Mouse (Mus musculus) ES-E14 (cell line): Measurements from ENCODE around the gene Drc7. TPM values are rescaled to one million over a fixed set of nuclear protein-coding genes. Genes with fewer than 3 reads are reported as not detected.

Experiments used
- DNase-seq: peaks from one replicate; pipeline ENCODE4 v3.0.0-alpha.2; 2013; ENCODE audit warnings: low read depth, low spot score
- H3K27ac ChIP-seq: 2 replicates; pipeline ENCODE4 v1.5.1; 2012; ENCODE audit warnings: low read depth, mild to moderate bottlenecking, low read length, moderate library complexity, mixed read lengths; ENCODE audit not compliant: poor library complexity, insufficient read depth, severe bottlenecking
- H3K36me3 ChIP-seq: 2 replicates; pipeline ENCODE4 v1.6.1; 2012; ENCODE audit warnings: mild to moderate bottlenecking, low read length, moderate library complexity, mixed read lengths; ENCODE audit not compliant: control insufficient read depth, poor library complexity, insufficient read depth, severe bottlenecking
- H3K4me1 ChIP-seq, 2 experiments: fragments of 150-350 bp in 1 of 2; sonication (generic) in 1 of 2; 2 replicates each; pipeline ENCODE4 v1.6.1; 2012; ENCODE audit warnings: low read length in 2 of 2, mild to moderate bottlenecking in 1 of 2, mixed read lengths in 1 of 2; ENCODE audit not compliant: control insufficient read depth in 2 of 2, insufficient read depth in 2 of 2, poor library complexity in 1 of 2
- H3K4me3 ChIP-seq, 2 experiments: fragments of 150-350 bp in 1 of 2; sonication (generic) in 1 of 2; 2 replicates each; pipeline ENCODE4 v1.5.1; 2012; ENCODE audit warnings: low read length in 2 of 2, low read depth in 1 of 2, mild to moderate bottlenecking in 1 of 2, mixed read lengths in 1 of 2; ENCODE audit not compliant: insufficient read depth in 1 of 2, poor library complexity in 1 of 2, severe bottlenecking in 1 of 2
- H3K9ac ChIP-seq: 2 replicates; pipeline ENCODE4 v1.6.1; 2012; ENCODE audit warnings: low read depth, mild to moderate bottlenecking, low read length, mixed read lengths; ENCODE audit not compliant: poor library complexity, insufficient read depth, severe bottlenecking
- H3K9me3 ChIP-seq: fragments of 150-350 bp; sonication (generic); 2 replicates; pipeline ENCODE4 v1.6.1; 2012; ENCODE audit warnings: low read depth, mild to moderate bottlenecking, low read length; ENCODE audit not compliant: control insufficient read depth, insufficient read depth
- CHD2 ChIP-seq: IDR thresholded peaks from 2 replicates; pipeline ENCODE4 v1.6.1; 2014; ENCODE audit warnings: mild to moderate bottlenecking, low read depth, low read length, inconsistent platforms
- HCFC1 ChIP-seq: IDR thresholded peaks from 2 replicates; pipeline ENCODE4 v1.6.1; 2012; ENCODE audit warnings: low read length, inconsistent platforms, borderline replicate concordance; ENCODE audit not compliant: insufficient read depth
- MAFK ChIP-seq: IDR thresholded peaks from 2 replicates; pipeline ENCODE4 v1.6.1; 2014; ENCODE audit warnings: mild to moderate bottlenecking, low read depth, low read length, inconsistent platforms; ENCODE audit not compliant: insufficient read depth
- ZC3H11A ChIP-seq: IDR thresholded peaks from 2 replicates; pipeline ENCODE4 v1.6.1; 2012; ENCODE audit warnings: low read depth, mild to moderate bottlenecking, inconsistent platforms, low read length, borderline replicate concordance
- ZNF384 ChIP-seq: IDR thresholded peaks from 2 replicates; pipeline ENCODE4 v1.6.1; 2012; ENCODE audit warnings: low read depth, low read length, inconsistent platforms
- in situ Hi-C, 2 experiments: fragments of 600-800 bp; cut with MboI; formaldehyde crosslinking; loops; one replicate each; pipeline ENCODE4 v1.15.1; 2025; ENCODE audit warnings: low sequenced_read_pairs in 2 of 2, inconsistent platforms in 1 of 2; ENCODE audit not compliant: unreplicated experiment in 2 of 2
- total RNA-seq: library from RNA; depleted of rRNA; stranded (reverse); fragments of 300-350 nt; gene quantifications from 2 replicates; pipeline ENCODE4 v1.2.3, GENCODE M21; 2012

Drc7 gene
- total RNA-seq, 1 experiment, result 0.94 TPM

- H3K9ac ChIP-seq, result no peak overlapping the region
These were observed 20.6 kb downstream of the Drc7 start for GRCm38 (mm10) chr8:95075504-95075903.

GRCm38 (mm10) chr8:95076151-95076550, 21.2 kb downstream of the Drc7 start:
- Histone ChIP-seq H3K9ac (no peak overlapping the region), H3K36me3 (no peaks in the 10 kb centered on the region), H3K27ac (no peak overlapping the region), H3K4me3 (no peak overlapping the region), H3K9me3 (no peaks in the 10 kb centered on the region), H3K4me1 (peaks cover 2 to 4% of the 10 kb centered on the region in 2 experiments; a peak in 1 of 4 replicates)
- DNase-seq, result no peak
- no peak for TF ChIP-seq CHD2
- in situ Hi-C loops, result no loop called here

More at GRCm38 (mm10) chr8:95075504-95075903, 20.6 kb downstream of the Drc7 start:
- Histone ChIP-seq H3K9me3 (no peaks in the 10 kb centered on the region), H3K36me3 (no peaks in the 10 kb centered on the region), H3K27ac (no peak overlapping the region), H3K4me3 (no peak overlapping the region), H3K4me1 (peaks cover 2 to 4% of the 10 kb centered on the region in 2 experiments; a peak in 1 of 4 replicates)
- TF ChIP-seq CHD2, result no peak
- in situ Hi-C loops, result no loop called here
- no peak for DNase-seq

- no peaks in the 10 kb centered on the region for H3K9me3 ChIP-seq
- in situ Hi-C loops, result no loop called here
- peaks cover 4% of the 10 kb centered on the region in 2 experiments; a peak in 1 of 4 replicates for H3K4me1 ChIP-seq
- DNase-seq, result no peak
- no peaks in the 10 kb centered on the region for H3K36me3 ChIP-seq
- H3K27ac ChIP-seq, result no peak overlapping the region
- H3K9ac ChIP-seq, result no peak overlapping the region
- no peak for TF ChIP-seq ZC3H11A
- TF ChIP-seq ZNF384, result no peak
- TF ChIP-seq HCFC1, result no peak
- TF ChIP-seq CHD2, result no peak
- no peak for TF ChIP-seq MAFK
- H3K4me3 ChIP-seq, result no peak overlapping the region
These were observed 23.2 kb downstream of the Drc7 start for GRCm38 (mm10) chr8:95078055-95078454.

- in situ Hi-C loops, result no loop called here
- DNase-seq, result no peak
- Histone ChIP-seq H3K27ac (no peak overlapping the region), H3K4me3 (no peak overlapping the region), H3K4me1 (peaks cover 4% of the 10 kb centered on the region in 2 experiments; a peak in 1 of 4 replicates), H3K9ac (no peak overlapping the region), H3K36me3 (no peaks in the 10 kb centered on the region), H3K9me3 (no peaks in the 10 kb centered on the region)
- no peak for TF ChIP-seq ZNF384
- no peak for TF ChIP-seq CHD2
- TF ChIP-seq HCFC1, result no peak
These were observed 24.4 kb downstream of the Drc7 start for GRCm38 (mm10) chr8:95079305-95079704.

GRCm38 (mm10) chr8:95080381-95081341, 25.8 kb downstream of the Drc7 start, which contains the start of gene Katnb1:
Gene Katnb1 (plus strand): TSS chr8:95081186.
- TF ChIP-seq ZNF384 (0 out of 2 replicates have a peak, but pooled peaks have one; percentile 36), HCFC1 (peak; percentile 96), MAFK (0 out of 2 replicates have a peak, but pooled peaks have one; percentile 11), CHD2 (peak; percentile 99), ZC3H11A (no peak)
- H3K27ac ChIP-seq, result peak within 1 kb of the TSS; percentile 47; the same call in 1 of the 2 replicates
- peaks cover 5 to 12% of the 10 kb centered on the region in 2 experiments; a peak in 1 of 4 replicates for H3K4me1 ChIP-seq
- in situ Hi-C loops, result no loop called here
- no peaks in the 10 kb centered on the region for H3K36me3 ChIP-seq
- DNase-seq, result peak; percentile 100
- H3K9ac ChIP-seq, result peak within 1 kb of the TSS; percentile 89
- H3K9me3 ChIP-seq, result no peaks in the 10 kb centered on the region
- H3K4me3 ChIP-seq, result peak within 1 kb of the TSS; percentile 88 to 95
